Mouse (Mus musculus) stomach, postnatal 0 days (tissue): ENCODE data around the gene Sart3.

Experiments used
- CTCF ChIP-seq: IDR thresholded peaks from 2 replicates; pipeline ENCODE4 v1.5.1; 2016; ENCODE audit warnings: antibody characterized with exemption, low read depth, mild to moderate bottlenecking, moderate library complexity
- EP300 ChIP-seq: optimal IDR thresholded peaks from 2 replicates; pipeline ENCODE3; 2016; ENCODE audit warnings: antibody characterized with exemption

GRCm38 (mm10) chr5:113789075-113789788 is 16.9 kb upstream of the Sart3 start:
- no peak for TF ChIP-seq EP300
- no peak for TF ChIP-seq CTCF
